In the genomic region with DNA sequence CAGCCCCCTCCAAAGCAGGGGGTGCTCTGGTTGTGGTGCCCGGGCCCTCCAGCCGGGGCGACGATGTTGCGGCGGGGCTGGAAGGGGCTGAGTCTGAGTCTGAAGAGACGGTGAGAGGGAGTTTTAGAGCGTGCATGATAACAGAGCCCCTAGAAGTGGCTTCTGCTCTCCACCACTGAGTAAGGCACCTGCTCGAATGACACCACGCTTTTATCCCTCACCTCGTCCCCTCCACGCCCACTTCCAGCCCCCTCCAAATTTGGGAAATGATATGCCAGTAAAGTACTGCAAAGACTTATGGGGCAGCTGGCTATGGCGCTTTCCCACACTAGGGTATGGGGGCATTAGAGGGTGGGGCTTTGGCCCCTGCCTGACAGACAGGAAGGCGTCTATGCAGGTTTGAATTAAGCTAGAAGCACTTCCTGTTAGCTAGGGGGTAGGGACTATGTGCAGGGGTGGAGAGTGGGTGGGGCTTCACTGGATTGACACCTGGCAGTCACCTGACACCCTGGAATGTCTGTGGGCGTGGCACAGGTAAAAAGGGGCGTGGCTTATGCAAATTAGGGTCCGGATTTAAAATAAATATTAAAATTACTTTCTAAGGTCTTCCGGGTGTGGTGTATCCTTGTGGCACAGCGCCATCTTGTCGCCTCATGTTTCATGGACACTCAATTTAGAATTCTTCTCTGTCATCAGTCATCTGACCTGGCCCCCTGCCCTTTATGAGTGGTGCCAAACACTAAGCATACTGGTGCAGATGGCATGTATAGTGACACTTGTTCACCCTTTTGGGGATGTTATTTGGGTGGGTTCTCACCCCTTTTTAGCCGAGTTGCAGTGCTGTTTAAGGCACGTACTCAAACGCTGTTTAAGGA, we compare ENCODE assay signal across 23 mouse cellular contexts. TPM values are rescaled to one million over a fixed set of nuclear protein-coding genes. Genes with fewer than 3 reads are reported as not detected.
DNase-seq lines count a peak whose midpoint lies in the region; ATAC-seq lines count a peak whose summit lies in the region.
"Had no signal": no experiment of that assay in that cellular context is flagged by ENCODE, and none has a peak within 500 bp of the region (broad histone marks: within the 10 kb centered on the region; RNA-seq: fewer than 3 reads in every experiment).

TSS of gene Gm49394 (minus strand) at position 192 of the 875 bp plus-strand sequence.

- DNase-seq in embryo, embryonic 9.5 days (ENCODE audit: extremely low spot score), result peak; percentile 3
- DNase-seq in embryo, embryonic 10 days (ENCODE audit: low spot score), result no peak
- no peak for DNase-seq in heart, postnatal 25 days (ENCODE audit: low spot score)
- peak; percentile 8 for DNase-seq in NIH3T3 (ENCODE audit: low read depth)
- DNase-seq in limb, embryonic 10.5 days (ENCODE audit: low spot score), result peak; percentile 54
- no peak for DNase-seq in urinary bladder, adult 18-20 months (ENCODE audit: low spot score in 2 of 2)
- DNase-seq: adrenal gland, adult 2 months; cerebellum, adult 8-10 months; gastrocnemius, postnatal 36 days; kidney, adult 9 months; kidney, postnatal 25 days; thymus, postnatal 36 days had no signal

- peaks cover 29% of the 10 kb centered on the region for H3K36me3 ChIP-seq in heart, embryonic 12.5 days
- peaks cover 48% of the 10 kb centered on the region for H3K36me3 ChIP-seq in limb, embryonic 10.5 days
- H3K36me3 ChIP-seq: lung, embryonic 15.5 days; midbrain, embryonic 15.5 days had no signal

- 79% methylated on average over 23 of the region's 23 CpGs for WGBS in heart, embryonic 12.5 days
- 84% methylated on average over 23 of the region's 23 CpGs for WGBS in limb, embryonic 10.5 days

- peak; percentile 43; the same call in 1 of the 2 replicates for ATAC-seq in heart, embryonic 12.5 days (ENCODE audit: insufficient number of reproducible peaks, low FRiP score)
- ATAC-seq: hindbrain, postnatal 0 days; midbrain, embryonic 15.5 days had no signal

- peaks cover 37% of the 10 kb centered on the region for H3K9me3 ChIP-seq in heart, embryonic 12.5 days (replicated peaks)
- H3K9me3 ChIP-seq in limb, embryonic 10.5 days (replicated peaks), result peaks cover 20% of the 10 kb centered on the region
- H3K9me3 ChIP-seq: midbrain, embryonic 15.5 days had no signal

- peaks cover 19% of the 10 kb centered on the region for H3K27me3 ChIP-seq in heart, embryonic 12.5 days (replicated peaks)
- H3K27me3 ChIP-seq in limb, embryonic 10.5 days (ENCODE audit: low read depth, poor library complexity, severe bottlenecking), result peaks cover 25% of the 10 kb centered on the region

- 0 out of 2 replicates have a peak, but pooled peaks cover under 1% of the 10 kb centered on the region for H3K4me1 ChIP-seq in heart, embryonic 12.5 days (replicated peaks)
- peaks cover 23% of the 10 kb centered on the region for H3K4me1 ChIP-seq in limb, embryonic 10.5 days
- H3K4me1 ChIP-seq: lung, embryonic 15.5 days; midbrain, embryonic 15.5 days had no signal

- no peak within 1 kb of the TSS for H3K4me3 ChIP-seq in heart, embryonic 12.5 days
- H3K4me3 ChIP-seq in limb, embryonic 10.5 days, result no peak within 1 kb of the TSS
- H3K4me3 ChIP-seq: heart, embryonic 13.5 days; lung, embryonic 15.5 days; midbrain, embryonic 15.5 days; myocyte had no signal

- intact Hi-C loops in heart, postnatal 25 days (cut with DNase I), result loop anchor here (5.0 kb wide), 3 partner anchors 133 to 338 kb away; no protein-coding TSS in a partner anchor

- no peak within 1 kb of the TSS for H3K27ac ChIP-seq in heart, embryonic 12.5 days (ENCODE audit: poor library complexity, severe bottlenecking)
- H3K27ac ChIP-seq in limb, embryonic 10.5 days, result no peak within 1 kb of the TSS
- H3K27ac ChIP-seq: heart, embryonic 13.5 days; hindbrain, postnatal 0 days; liver, embryonic 14.5 days; lung, embryonic 15.5 days; midbrain, embryonic 15.5 days had no signal

- H3K4me2 ChIP-seq in heart, embryonic 12.5 days, result no peak within 1 kb of the TSS
- H3K4me2 ChIP-seq: heart, embryonic 13.5 days; lung, embryonic 15.5 days; midbrain, embryonic 15.5 days had no signal

- H3K9ac ChIP-seq in heart, embryonic 12.5 days, result no peak within 1 kb of the TSS
- H3K9ac ChIP-seq: heart, embryonic 13.5 days; liver, embryonic 14.5 days; lung, embryonic 15.5 days; midbrain, embryonic 15.5 days had no signal

RNA-seq across cellular contexts. Expression of gene Gm49394, which starts in this region (rescaled TPM):
- polyA plus RNA-seq in heart, embryonic 12.5 days (2016; fragmentation: Nextera tagmentation; extraction: Ambion mirVana), result 0.04 and 0.21 TPM in 2 replicates
- total RNA-seq in heart, postnatal 25 days (2021), result not detected
- polyA plus RNA-seq in limb, embryonic 10.5 days (2016; fragmentation: Nextera tagmentation; extraction: Ambion mirVana), result 0.09 and 0.11 TPM in 2 replicates
- total RNA-seq: adrenal gland, adult 2 months; common myeloid progenitor, adult 5-6 weeks; hematopoietic stem cell, adult 5-6 weeks; left cerebral cortex, postnatal 36 days had no signal
- polyA plus RNA-seq: adrenal gland, adult 2 months; hindbrain, postnatal 0 days; midbrain, embryonic 15.5 days; neural tube, embryonic 14.5 days had no signal

Comparison
In these comparisons a context has a peak if more than half of its experiments do, and no peak if none do; other contexts are left out.
1. DNase-seq: peak in embryo, embryonic 9.5 days (single experiment) and NIH3T3 (single experiment); none in embryo, embryonic 10 days (single experiment), heart, postnatal 25 days (single experiment) and urinary bladder, adult 18-20 months (0 of 2).
2. Peak in ATAC-seq in heart, embryonic 12.5 days; RNA of the gene not detected or under 1 TPM.
3. Peak in DNase-seq in limb, embryonic 10.5 days; RNA of the gene not detected or under 1 TPM.